ENCODE assay signal across 18 mouse cellular contexts in the genomic region with DNA sequence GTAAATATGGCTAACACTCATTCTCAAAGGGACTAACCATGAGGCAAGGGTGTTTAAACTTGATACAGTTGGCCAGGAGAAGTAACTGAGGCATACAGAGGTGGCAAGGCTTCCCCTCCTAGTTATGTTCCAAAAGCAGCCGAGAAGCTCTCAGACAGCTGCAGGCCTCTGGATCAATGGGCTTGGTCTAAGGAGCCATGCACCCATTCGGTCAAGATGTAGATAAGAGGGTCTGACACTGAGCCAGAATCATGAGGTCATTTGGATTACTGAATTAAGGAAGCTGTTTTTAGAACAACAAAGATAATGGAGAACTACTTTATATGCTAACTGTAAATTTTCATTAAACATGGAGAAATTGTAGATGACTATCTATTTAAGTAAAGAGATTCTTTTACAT. TPM values are rescaled to one million over a fixed set of nuclear protein-coding genes. Genes with fewer than 3 reads are reported as not detected.
"Had no signal": no experiment of that assay in that cellular context is flagged by ENCODE, and none has a peak within 500 bp of the region (broad histone marks: within the 10 kb centered on the region; RNA-seq: fewer than 3 reads in every experiment).

No protein-coding gene starts in this region.

- H3K36me3 ChIP-seq: lung, embryonic 15.5 days; midbrain, embryonic 13.5 days; midbrain, embryonic 15.5 days; neural tube, embryonic 12.5 days had no signal

- ATAC-seq: liver, postnatal 0 days; lung, postnatal 0 days; midbrain, embryonic 13.5 days; midbrain, embryonic 15.5 days had no signal

- DNase-seq: liver, postnatal 0 days; lung, adult 2 months; lung, postnatal 14 days; right cerebral cortex, postnatal 25 days; right cerebral cortex, postnatal 4 days; spleen, adult 18-20 months; thymus, adult 18-20 months; thymus, postnatal 14 days; thymus, postnatal 36 days had no signal

- H3K27ac ChIP-seq: lung, embryonic 15.5 days; macrophage; midbrain, embryonic 13.5 days; midbrain, embryonic 15.5 days; neural tube, embryonic 12.5 days had no signal

- H3K4me2 ChIP-seq: lung, embryonic 15.5 days; midbrain, embryonic 11.5 days; midbrain, embryonic 13.5 days; midbrain, embryonic 15.5 days; neural tube, embryonic 12.5 days had no signal

- H3K4me3 ChIP-seq: lung, embryonic 15.5 days; megakaryocyte, embryonic 14.5 days; midbrain, embryonic 13.5 days; midbrain, embryonic 15.5 days; neural tube, embryonic 12.5 days had no signal

- H3K9me3 ChIP-seq: lung, embryonic 15.5 days; megakaryocyte, embryonic 14.5 days; midbrain, embryonic 13.5 days; midbrain, embryonic 15.5 days; neural tube, embryonic 12.5 days had no signal

- H3K9ac ChIP-seq: liver, postnatal 0 days; lung, embryonic 15.5 days; midbrain, embryonic 13.5 days; midbrain, embryonic 15.5 days; neural tube, embryonic 12.5 days had no signal

RNA-seq across cellular contexts. Expression of a gene that starts 4.2 kb away (rescaled TPM):
- total RNA-seq: megakaryocyte progenitor cell, adult 5-6 weeks had no signal
